Mouse (Mus musculus): ENCODE data around the gene Krt1. TPM values are rescaled to one million over a fixed set of nuclear protein-coding genes. Genes with fewer than 3 reads are reported as not detected.

Gene Krt1
- polyA plus RNA-seq, 1 experiment from 2014 or later: 3.9 TPM

GRCm38 (mm10) chr15:101856696-101857095 lies 6.1 kb upstream of the Krt1 start:
- no peak overlapping the region for H3K4me2 ChIP-seq
- no peak overlapping the region for H3K4me3 ChIP-seq
- H3K9ac ChIP-seq: no peak overlapping the region
- no peak for ATAC-seq
- WGBS: 53% methylated on average over 5 of the region's 5 CpGs
- peaks cover 31% of the 10 kb centered on the region for H3K4me1 ChIP-seq
- H3K27ac ChIP-seq: no peak overlapping the region
- no peaks in the 10 kb centered on the region for H3K9me3 ChIP-seq (replicated peaks)
- H3K36me3 ChIP-seq (ENCODE audit: poor library complexity, severe bottlenecking): no peaks in the 10 kb centered on the region
- peaks cover 47% of the 10 kb centered on the region for H3K27me3 ChIP-seq

- WGBS: 84% methylated on average over 3 of the region's 3 CpGs
- no peak for ATAC-seq
Measured at GRCm38 (mm10) chr15:101855732-101856131, 5.1 kb upstream of the Krt1 start.

GRCm38 (mm10) chr15:101854294-101854693 lies 3.7 kb upstream of the Krt1 start:
- ATAC-seq: no peak
- no peak overlapping the region for H3K4me3 ChIP-seq
- H3K27ac ChIP-seq: no peak overlapping the region
- H3K4me1 ChIP-seq: peaks cover 21% of the 10 kb centered on the region
- peaks cover 27% of the 10 kb centered on the region for H3K27me3 ChIP-seq
- WGBS: 19% methylated on average over 5 of the region's 5 CpGs
- no peak overlapping the region for H3K9ac ChIP-seq
- H3K4me2 ChIP-seq: no peak overlapping the region
- no peaks in the 10 kb centered on the region for H3K9me3 ChIP-seq (replicated peaks)
- no peaks in the 10 kb centered on the region for H3K36me3 ChIP-seq (ENCODE audit: poor library complexity, severe bottlenecking)

More at GRCm38 (mm10) chr15:101855732-101856131, 5.1 kb upstream of the Krt1 start:
- Histone ChIP-seq H3K36me3 (ENCODE audit: poor library complexity, severe bottlenecking) (no peaks in the 10 kb centered on the region), H3K9ac (no peak overlapping the region), H3K4me2 (no peak overlapping the region), H3K4me1 (peaks cover 31% of the 10 kb centered on the region), H3K27me3 (peaks cover 37% of the 10 kb centered on the region), H3K27ac (no peak overlapping the region), H3K4me3 (no peak overlapping the region), H3K9me3 (replicated peaks) (no peaks in the 10 kb centered on the region)

- no peak overlapping the region for H3K4me2 ChIP-seq
- no peak for ATAC-seq
- no peak overlapping the region for H3K27ac ChIP-seq
- peaks cover 15% of the 10 kb centered on the region for H3K4me1 ChIP-seq
- no peaks in the 10 kb centered on the region for H3K36me3 ChIP-seq (ENCODE audit: poor library complexity, severe bottlenecking)
- peaks cover 11% of the 10 kb centered on the region for H3K27me3 ChIP-seq
- 3% methylated on average over 5 of the region's 5 CpGs for WGBS
- no peak overlapping the region for H3K9ac ChIP-seq
- H3K9me3 ChIP-seq (replicated peaks): no peaks in the 10 kb centered on the region
- no peak overlapping the region for H3K4me3 ChIP-seq
Measured at GRCm38 (mm10) chr15:101852571-101852970, 2.0 kb upstream of the Krt1 start.

- Histone ChIP-seq H3K4me1 (peaks cover 16% of the 10 kb centered on the region; the same call in 1 of the 2 replicates), H3K9me3 (replicated peaks) (no peaks in the 10 kb centered on the region), H3K4me2 (peak overlapping the region; percentile 69), H3K36me3 (ENCODE audit: poor library complexity, severe bottlenecking) (no peaks in the 10 kb centered on the region), H3K4me3 (peak overlapping the region; percentile 53), H3K27me3 (0 out of 2 replicates have a peak, but pooled peaks cover 2% of the 10 kb centered on the region), H3K27ac (peak overlapping the region; percentile 78), H3K9ac (peak overlapping the region; percentile 74)
- WGBS: 1% methylated on average over 36 of the region's 37 CpGs
- peak; percentile 88 for ATAC-seq
Measured at GRCm38 (mm10) chr15:101845971-101846403, 4.6 kb downstream of the Krt1 start.

GRCm38 (mm10) chr15:101843192-101843591 lies 7.4 kb downstream of the Krt1 start:
- no peaks in the 10 kb centered on the region for H3K9me3 ChIP-seq (replicated peaks)
- H3K27ac ChIP-seq: no peak overlapping the region
- H3K9ac ChIP-seq: no peak overlapping the region
- ATAC-seq: no peak
- no peak overlapping the region for H3K4me2 ChIP-seq
- H3K36me3 ChIP-seq (ENCODE audit: poor library complexity, severe bottlenecking): no peaks in the 10 kb centered on the region
- H3K4me1 ChIP-seq: peaks cover 16% of the 10 kb centered on the region; the same call in 1 of the 2 replicates
- WGBS: 65% methylated on average over 9 of the region's 9 CpGs
- peaks cover 7% of the 10 kb centered on the region; the same call in 1 of the 2 replicates for H3K27me3 ChIP-seq
- no peak overlapping the region for H3K4me3 ChIP-seq

GRCm38 (mm10) chr15:101834784-101835328 lies 15.7 kb downstream of the Krt1 start:
- WGBS: 60% methylated on average over 5 of the region's 5 CpGs
- no peaks in the 10 kb centered on the region for H3K9me3 ChIP-seq (replicated peaks)
- peaks cover 5% of the 10 kb centered on the region; the same call in 1 of the 2 replicates for H3K27me3 ChIP-seq
- peaks cover 4% of the 10 kb centered on the region; the same call in 1 of the 2 replicates for H3K4me1 ChIP-seq
- H3K27ac ChIP-seq: no peak overlapping the region
- no peak overlapping the region for H3K9ac ChIP-seq
- H3K4me2 ChIP-seq: no peak overlapping the region
- ATAC-seq: no peak
- no peaks in the 10 kb centered on the region for H3K36me3 ChIP-seq (ENCODE audit: poor library complexity, severe bottlenecking)
- no peak overlapping the region for H3K4me3 ChIP-seq

GRCm38 (mm10) chr15:101833131-101833530 lies 17.5 kb downstream of the Krt1 start:
- Histone ChIP-seq H3K9me3 (replicated peaks) (no peaks in the 10 kb centered on the region), H3K27me3 (no peaks in the 10 kb centered on the region), H3K27ac (no peak overlapping the region), H3K4me3 (no peak overlapping the region), H3K4me1 (peaks cover 11% of the 10 kb centered on the region; the same call in 1 of the 2 replicates), H3K9ac (no peak overlapping the region), H3K36me3 (ENCODE audit: poor library complexity, severe bottlenecking) (no peaks in the 10 kb centered on the region), H3K4me2 (no peak overlapping the region)
- ATAC-seq: no peak
- 55% methylated on average over 6 of the region's 6 CpGs for WGBS

- Histone ChIP-seq H3K27me3 (no peaks in the 10 kb centered on the region), H3K4me2 (no peak overlapping the region), H3K9me3 (replicated peaks) (no peaks in the 10 kb centered on the region), H3K27ac (no peak overlapping the region), H3K4me3 (no peak overlapping the region), H3K36me3 (ENCODE audit: poor library complexity, severe bottlenecking) (no peaks in the 10 kb centered on the region), H3K4me1 (peaks cover 11% of the 10 kb centered on the region; the same call in 1 of the 2 replicates), H3K9ac (no peak overlapping the region)
- WGBS: 51% methylated on average over 5 of the region's 5 CpGs
- ATAC-seq: no peak
Measured at GRCm38 (mm10) chr15:101829441-101829840, 21.2 kb downstream of the Krt1 start.

GRCm38 (mm10) chr15:101821786-101822185 lies 28.8 kb downstream of the Krt1 start:
- H3K27me3 ChIP-seq: no peaks in the 10 kb centered on the region
- H3K4me1 ChIP-seq: no peaks in the 10 kb centered on the region
- no peak for ATAC-seq
- H3K4me3 ChIP-seq: no peak overlapping the region
- H3K4me2 ChIP-seq: no peak overlapping the region
- H3K27ac ChIP-seq: no peak overlapping the region
- WGBS: 25% methylated on average over 3 of the region's 3 CpGs
- H3K9me3 ChIP-seq (replicated peaks): no peaks in the 10 kb centered on the region
- H3K9ac ChIP-seq: no peak overlapping the region
- H3K36me3 ChIP-seq (ENCODE audit: poor library complexity, severe bottlenecking): no peaks in the 10 kb centered on the region

GRCm38 (mm10) chr15:101817875-101818274 lies 32.7 kb downstream of the Krt1 start, which contains the start of gene Krt2:
TSS of gene Krt2 (minus strand) at chr15:101818169.
- H3K36me3 ChIP-seq (ENCODE audit: poor library complexity, severe bottlenecking): no peaks in the 10 kb centered on the region
- no peak within 1 kb of the TSS for H3K4me2 ChIP-seq
- WGBS: 83% methylated on average over 16 of the region's 16 CpGs
- H3K4me1 ChIP-seq: no peaks in the 10 kb centered on the region
- no peak within 1 kb of the TSS for H3K9ac ChIP-seq
- H3K27ac ChIP-seq: no peak within 1 kb of the TSS
- H3K4me3 ChIP-seq: no peak within 1 kb of the TSS
- no peaks in the 10 kb centered on the region for H3K27me3 ChIP-seq
- no peak for ATAC-seq
- H3K9me3 ChIP-seq (replicated peaks): no peaks in the 10 kb centered on the region

GRCm38 (mm10) chr15:101803052-101803822 lies 47.4 kb downstream of the Krt1 start:
- WGBS: 75% methylated on average over 11 of the region's 11 CpGs
- peak; percentile 68 for ATAC-seq

More at GRCm38 (mm10) chr15:101803052-101803822, 47.4 kb downstream of the Krt1 start:
- Histone ChIP-seq H3K4me2 (no peak overlapping the region), H3K4me1 (peaks cover 20% of the 10 kb centered on the region), H3K9ac (no peak overlapping the region), H3K4me3 (no peak overlapping the region), H3K27me3 (no peaks in the 10 kb centered on the region), H3K27ac (peak overlapping the region; percentile 51; the same call in 1 of the 2 replicates), H3K9me3 (replicated peaks) (no peaks in the 10 kb centered on the region; the same call in 1 of the 2 replicates), H3K36me3 (ENCODE audit: poor library complexity, severe bottlenecking) (no peaks in the 10 kb centered on the region)
